Mouse (Mus musculus) heart, postnatal 0 days (tissue): ENCODE measurements around the gene Rsu1. TPM values are rescaled to one million over a fixed set of nuclear protein-coding genes. Genes with fewer than 3 reads are reported as not detected.

Experiments
- ATAC-seq: fragments of 200-750 bp; cut with Nextera tagmentation; 2 replicates; pipeline ENCODE4 v1.8.0; 2017; ENCODE audit warnings: low read depth, moderate number of reproducible peaks, moderate library complexity; ENCODE audit not compliant: insufficient read depth
- DNase-seq: peaks from one replicate; pipeline ENCODE4 v3.0.0-alpha.2; 2016; ENCODE audit warnings: low spot score
- H3K27ac ChIP-seq: fragments of 300-500 bp; sonication (generic); 2 replicates; pipeline ENCODE4 v1.5.1; 2014; ENCODE audit warnings: low read depth, mild to moderate bottlenecking
- H3K27me3 ChIP-seq: fragments of 300-500 bp; sonication (generic); 2 replicates; pipeline ENCODE4 v1.6.1; 2014; ENCODE audit warnings: low read length, mixed read lengths; ENCODE audit not compliant: control insufficient read depth, insufficient read depth
- H3K36me3 ChIP-seq: fragments of 300-500 bp; sonication (generic); replicated peaks from 2 replicates; pipeline ENCODE4 v1.6.1; 2014; ENCODE audit warnings: low read length, mixed read lengths; ENCODE audit not compliant: control insufficient read depth, insufficient read depth
- H3K4me1 ChIP-seq: fragments of 300-500 bp; sonication (generic); 2 replicates; pipeline ENCODE4 v1.6.1; 2014; ENCODE audit warnings: antibody characterized with exemption; ENCODE audit not compliant: control insufficient read depth, insufficient read depth
- H3K4me2 ChIP-seq: fragments of 300-500 bp; sonication (generic); 2 replicates; pipeline ENCODE4 v1.6.1; 2014; ENCODE audit warnings: low read depth, mild to moderate bottlenecking, low read length, moderate library complexity
- H3K4me3 ChIP-seq: fragments of 300-500 bp; sonication (generic); 2 replicates; pipeline ENCODE4 v1.5.1; 2014; ENCODE audit warnings: low read depth, low read length
- H3K9ac ChIP-seq: fragments of 300-500 bp; sonication (generic); replicated peaks from 2 replicates; pipeline ENCODE4 v1.6.1; 2014; ENCODE audit warnings: low read depth, low read length, mixed read lengths
- H3K9me3 ChIP-seq: fragments of 300-500 bp; sonication (generic); replicated peaks from 2 replicates; pipeline ENCODE4 v1.6.1; 2016; ENCODE audit warnings: low read length; ENCODE audit not compliant: control insufficient read depth
- CTCF ChIP-seq: IDR thresholded peaks from 2 replicates; pipeline ENCODE4 v1.5.1; 2016; ENCODE audit warnings: antibody characterized with exemption, control low read depth, low read depth
- EP300 ChIP-seq: IDR thresholded peaks from 2 replicates; pipeline ENCODE4 v1.6.1; 2016; ENCODE audit warnings: antibody characterized with exemption, low read depth
- WGBS: fragments of 180-500 bp; shearing (Covaris S2); extraction: QIAGEN DNeasy Blood & Tissue Kit; methylation state at CpG from one replicate; pipeline ENCODE4 v1.1.7; 2014; 5-methylcytosine and 5-hydroxymethylcytosine counted together
- polyA plus RNA-seq: library from polyadenylated mRNA; unstranded; fragments of >200 nt; fragmentation: Nextera tagmentation; extraction: Ambion mirVana; gene quantifications from 2 replicates; pipeline ENCODE4 v1.2.1, GENCODE M21; 2015
- total RNA-seq: library from RNA; depleted of rRNA; stranded (reverse); fragments of >200 nt; gene quantifications from 2 replicates; pipeline ENCODE4 v1.2.3, GENCODE M21; 2014; ENCODE audit warnings: low replicate concordance

Rsu1 gene
- total and polyA plus RNA-seq, 2 experiments from 2014 or later = 125 to 202 TPM

GRCm38 (mm10) chr2:13117896-13118295, 153.3 kb downstream of the Rsu1 start:
- Histone ChIP-seq H3K4me1 (peaks cover 8% of the 10 kb centered on the region; the same call in 1 of the 2 replicates), H3K4me3 (no peak overlapping the region), H3K9me3 (no peaks in the 10 kb centered on the region), H3K9ac (no peak overlapping the region), H3K4me2 (no peak overlapping the region), H3K36me3 (no peaks in the 10 kb centered on the region), H3K27ac (no peak overlapping the region), H3K27me3 (no peaks in the 10 kb centered on the region)
- DNase-seq (no peak), ATAC-seq (no peak)
- WGBS = 78% methylated on average over 4 of the region's 4 CpGs
- TF ChIP-seq CTCF (no peak), EP300 (no peak)

- Histone ChIP-seq H3K36me3 (no peaks in the 10 kb centered on the region), H3K4me1 (no peaks in the 10 kb centered on the region), H3K9me3 (no peaks in the 10 kb centered on the region), H3K4me2 (no peak overlapping the region), H3K27me3 (no peaks in the 10 kb centered on the region), H3K27ac (no peak overlapping the region), H3K9ac (no peak overlapping the region), H3K4me3 (no peak overlapping the region)
- DNase-seq (no peak), ATAC-seq (no peak)
- TF ChIP-seq CTCF = no peak
- no peak for TF ChIP-seq EP300
- WGBS = 44% methylated on average over 4 of the region's 4 CpGs
Observed at GRCm38 (mm10) chr2:13106531-13106930, 164.7 kb downstream of the Rsu1 start.

- Histone ChIP-seq H3K9ac (no peak overlapping the region), H3K27me3 (no peaks in the 10 kb centered on the region), H3K4me1 (no peaks in the 10 kb centered on the region), H3K4me2 (no peak overlapping the region), H3K4me3 (no peak overlapping the region), H3K27ac (no peak overlapping the region), H3K36me3 (no peaks in the 10 kb centered on the region), H3K9me3 (no peaks in the 10 kb centered on the region)
- 39% methylated on average over 2 of the region's 2 CpGs for WGBS
- DNase-seq (no peak), ATAC-seq (no peak)
- TF ChIP-seq CTCF = no peak
- TF ChIP-seq EP300 = no peak
Observed at GRCm38 (mm10) chr2:13104388-13104787, 166.8 kb downstream of the Rsu1 start.

GRCm38 (mm10) chr2:13103797-13104200, 167.4 kb downstream of the Rsu1 start:
- no peak for TF ChIP-seq EP300
- no peak for TF ChIP-seq CTCF
- H3K36me3 ChIP-seq = no peaks in the 10 kb centered on the region
- H3K9me3 ChIP-seq = no peaks in the 10 kb centered on the region
- H3K27me3 ChIP-seq = no peaks in the 10 kb centered on the region
- no peak for DNase-seq
- WGBS = 69% methylated on average over 7 of the region's 7 CpGs
- H3K4me1 ChIP-seq = no peaks in the 10 kb centered on the region
- no peak for ATAC-seq
- H3K4me3 ChIP-seq = no peak overlapping the region
- H3K9ac ChIP-seq = no peak overlapping the region
- H3K27ac ChIP-seq = no peak overlapping the region
- H3K4me2 ChIP-seq = no peak overlapping the region

GRCm38 (mm10) chr2:13094045-13094444, 177.2 kb downstream of the Rsu1 start:
- TF ChIP-seq CTCF (no peak), EP300 (no peak)
- Histone ChIP-seq H3K4me3 (no peak overlapping the region), H3K4me2 (no peak overlapping the region), H3K36me3 (0 out of 2 replicates have a peak, but pooled peaks cover 6% of the 10 kb centered on the region), H3K9ac (no peak overlapping the region), H3K9me3 (no peaks in the 10 kb centered on the region), H3K27me3 (no peaks in the 10 kb centered on the region), H3K27ac (no peak overlapping the region), H3K4me1 (no peaks in the 10 kb centered on the region)
- whole genome bisulfite sequencing = 92% methylated on average over 5 of the region's 5 CpGs
- DNase-seq (no peak), ATAC-seq (no peak)

GRCm38 (mm10) chr2:13093570-13093969, 177.6 kb downstream of the Rsu1 start:
- Histone ChIP-seq H3K4me3 (no peak overlapping the region), H3K27me3 (no peaks in the 10 kb centered on the region), H3K36me3 (0 out of 2 replicates have a peak, but pooled peaks cover 6% of the 10 kb centered on the region), H3K9ac (no peak overlapping the region), H3K9me3 (no peaks in the 10 kb centered on the region), H3K27ac (no peak overlapping the region), H3K4me1 (no peaks in the 10 kb centered on the region), H3K4me2 (no peak overlapping the region)
- 63% methylated on average over 1 of the region's 1 CpGs for WGBS
- TF ChIP-seq CTCF (no peak), EP300 (no peak)
- ATAC-seq (no peak), DNase-seq (no peak)
